8 mouse cellular contexts compared by ENCODE assay signal in the genomic region with DNA sequence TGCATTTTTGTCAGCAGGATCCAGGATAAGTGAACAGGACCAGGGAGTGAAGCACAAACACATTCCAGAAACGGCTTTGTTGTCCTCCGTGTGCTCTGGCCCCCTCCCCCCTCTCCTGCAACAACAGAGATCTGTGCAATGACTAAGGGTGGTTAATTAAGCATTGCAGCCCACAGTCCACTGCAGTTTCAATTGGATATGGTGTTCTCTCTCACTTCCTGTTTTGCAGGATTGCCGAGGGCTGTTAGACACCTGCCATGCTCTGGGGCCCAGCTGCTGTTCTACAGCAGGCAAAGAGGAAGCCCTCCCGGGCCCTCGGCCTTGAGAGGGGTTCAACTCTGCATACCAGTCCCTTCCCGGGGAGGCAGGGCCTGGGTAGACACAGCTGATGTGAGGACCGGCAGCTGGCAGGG.
DNase-seq lines count a peak whose midpoint lies in the region; ATAC-seq and TF ChIP-seq lines count a peak whose summit lies in the region.

No protein-coding gene starts in this region.

- H3K36me3 ChIP-seq in midbrain, embryonic 14.5 days (ENCODE audit: control insufficient read depth, insufficient read depth, low read length) = no peaks in the 10 kb centered on the region

- TF ChIP-seq CTCF in lung, adult 2 months (IDR thresholded peaks at IDR 0.05; ENCODE audit: insufficient read depth, low read length) = no peak
- no peak for TF ChIP-seq CTCF in brain, embryonic 14.5 days (IDR thresholded peaks at IDR 0.05; ENCODE audit: borderline replicate concordance, extremely low read depth, insufficient read depth, insufficient read length)

- no peak for TF ChIP-seq POLR2A in lung, adult 2 months (IDR thresholded peaks at IDR 0.05; ENCODE audit: borderline replicate concordance, extremely low read depth, low read depth, low read length)
- TF ChIP-seq POLR2A in brain, embryonic 14.5 days (IDR thresholded peaks at IDR 0.05; ENCODE audit: borderline replicate concordance, extremely low read depth, insufficient read depth, insufficient read length, poor library complexity, severe bottlenecking) = no peak

- ATAC-seq in midbrain, embryonic 14.5 days (ENCODE audit: low FRiP score, low TSS enrichment) = no peak; the same call in 1 of the 2 replicates

- WGBS in lung, adult 2 months = 14% methylated on average over 7 of the region's 7 CpGs
- WGBS in midbrain, embryonic 14.5 days = 8% methylated on average over 7 of the region's 7 CpGs

- H3K9ac ChIP-seq in midbrain, embryonic 14.5 days (replicated peaks; ENCODE audit: low read length) = no peak overlapping the region

- H3K9me3 ChIP-seq in midbrain, embryonic 14.5 days (ENCODE audit: control insufficient read depth, low read length) = no peaks in the 10 kb centered on the region

- H3K27ac ChIP-seq in midbrain, embryonic 14.5 days (replicated peaks; ENCODE audit: low read depth, low read length) = no peak overlapping the region

- no peak overlapping the region for H3K4me2 ChIP-seq in midbrain, embryonic 14.5 days (ENCODE audit: low read length)

- DNase-seq in lung, adult 18-20 months = peak; percentile 10 to 13
- no peak for DNase-seq in lung, adult 2 months
- DNase-seq in brain, embryonic 14.5 days (ENCODE audit: low read depth) = peak; percentile 80
- DNase-seq in heart, postnatal 10 days = peak; percentile 30 to 32
- peak; percentile 17 for DNase-seq in left cerebral cortex, postnatal 4 days
- DNase-seq in midbrain, embryonic 14.5 days = peak; percentile 47
- DNase-seq in thymus, adult 18-20 months = peak; percentile 80 to 86
- DNase-seq in MN1 (ENCODE audit: low spot score) = no peak

- H3K4me3 ChIP-seq in lung, adult 2 months (replicated peaks; ENCODE audit: extremely low read depth, low read depth, low read length) = no peak overlapping the region
- no peak overlapping the region for H3K4me3 ChIP-seq in midbrain, embryonic 14.5 days (replicated peaks; ENCODE audit: low read depth, low read length)

- intact Hi-C loops in heart, postnatal 10 days (cut with DNase I) = no loop called here
- intact Hi-C loops in left cerebral cortex, postnatal 4 days (cut with DNase I) = no loop called here

- no peaks in the 10 kb centered on the region for H3K4me1 ChIP-seq in lung, adult 2 months (ENCODE audit: control insufficient read depth, insufficient read depth, low read length)
- peaks cover 5% of the 10 kb centered on the region; the same call in 1 of the 2 replicates for H3K4me1 ChIP-seq in midbrain, embryonic 14.5 days (ENCODE audit: control insufficient read depth, insufficient read depth, low read length)

- H3K27me3 ChIP-seq in midbrain, embryonic 14.5 days (ENCODE audit: control insufficient read depth, insufficient read depth, low read length) = no peaks in the 10 kb centered on the region

Comparison
In these comparisons a context has a peak if more than half of its experiments do, and no peak if none do; other contexts are left out.
1. DNase-seq: peak in lung, adult 18-20 months (2 of 2), brain, embryonic 14.5 days (single experiment), heart, postnatal 10 days (2 of 2), left cerebral cortex, postnatal 4 days (single experiment), midbrain, embryonic 14.5 days (single experiment) and thymus, adult 18-20 months (2 of 2); none in lung, adult 2 months (single experiment) and MN1 (single experiment).